Mouse (Mus musculus) liver, embryonic 15.5 days (tissue): ENCODE data around the gene Rap1gap. TPM values are rescaled to one million over a fixed set of nuclear protein-coding genes. Genes with fewer than 3 reads are reported as not detected.

ENCODE experiments used
- ATAC-seq: fragments of 200-750 bp; cut with Nextera tagmentation; 2 replicates; pipeline ENCODE4 v1.8.0; 2017; ENCODE audit warnings: moderate number of reproducible peaks, mild to moderate bottlenecking, moderate library complexity; ENCODE audit not compliant: insufficient read depth
- H3K27ac ChIP-seq: fragments of 300-500 bp; sonication (generic); replicated peaks from 2 replicates; pipeline ENCODE4 v1.5.1; 2015; ENCODE audit warnings: mild to moderate bottlenecking, inconsistent platforms
- H3K27me3 ChIP-seq: fragments of 300-500 bp; sonication (generic); 2 replicates; pipeline ENCODE4 v1.6.1; 2015; ENCODE audit warnings: mild to moderate bottlenecking, inconsistent platforms
- H3K36me3 ChIP-seq: fragments of 300-500 bp; sonication (generic); replicated peaks from 2 replicates; pipeline ENCODE4 v1.6.1; 2015; ENCODE audit warnings: moderate library complexity, mild to moderate bottlenecking, inconsistent platforms
- H3K4me1 ChIP-seq: fragments of 300-500 bp; sonication (generic); replicated peaks from 2 replicates; pipeline ENCODE4 v1.6.1; 2015; ENCODE audit warnings: inconsistent platforms
- H3K4me2 ChIP-seq: fragments of 300-500 bp; sonication (generic); 2 replicates; pipeline ENCODE4 v1.6.1; 2015; ENCODE audit warnings: moderate library complexity, mild to moderate bottlenecking, inconsistent platforms
- H3K4me3 ChIP-seq: fragments of 300-500 bp; sonication (generic); replicated peaks from 2 replicates; pipeline ENCODE4 v1.5.1; 2015; ENCODE audit warnings: mild to moderate bottlenecking, inconsistent platforms
- H3K9ac ChIP-seq: fragments of 300-500 bp; sonication (generic); 2 replicates; pipeline ENCODE4 v1.6.1; 2015; ENCODE audit warnings: moderate library complexity, mild to moderate bottlenecking, inconsistent platforms
- H3K9me3 ChIP-seq: fragments of 300-500 bp; sonication (generic); replicated peaks from 2 replicates; pipeline ENCODE4 v1.6.1; 2016; ENCODE audit warnings: inconsistent platforms
- WGBS: fragments of 180-500 bp; shearing (Covaris S2); methylation state at CpG from one replicate; pipeline ENCODE4 v1.1.7; 2015; ENCODE audit warnings: mixed read lengths; ENCODE audit not compliant: insufficient replicate concordance; 5-methylcytosine and 5-hydroxymethylcytosine counted together
- polyA plus RNA-seq: library from polyadenylated mRNA; unstranded; fragments of >200 nt; fragmentation: Nextera tagmentation; extraction: Ambion mirVana; gene quantifications from 2 replicates; pipeline ENCODE4 v1.2.1, GENCODE M21; 2015

The Rap1gap gene
- polyA plus RNA-seq, 1 experiment from 2014 or later: 2.0 TPM

GRCm38 (mm10) chr4:137723527-137723926, 59.0 kb downstream of the Rap1gap start:
- no peak overlapping the region for H3K27ac ChIP-seq
- peaks cover 32% of the 10 kb centered on the region for H3K4me1 ChIP-seq
- H3K4me3 ChIP-seq: peak overlapping the region; percentile 34; the same call in 1 of the 2 replicates
- H3K4me2 ChIP-seq: peak overlapping the region; percentile 55
- no peak overlapping the region for H3K9ac ChIP-seq
- ATAC-seq: no peak
- H3K36me3 ChIP-seq: no peaks in the 10 kb centered on the region
- no peaks in the 10 kb centered on the region for H3K9me3 ChIP-seq
- peaks cover 79% of the 10 kb centered on the region for H3K27me3 ChIP-seq
- 32% methylated on average over 25 of the region's 25 CpGs for WGBS

GRCm38 (mm10) chr4:137724212-137724611, 59.7 kb downstream of the Rap1gap start:
- 40% methylated on average over 11 of the region's 11 CpGs for WGBS
- Histone ChIP-seq H3K4me3 (peak overlapping the region; percentile 34), H3K9me3 (no peaks in the 10 kb centered on the region), H3K27ac (peak overlapping the region; percentile 16; the same call in 1 of the 2 replicates), H3K4me2 (peak overlapping the region; percentile 55), H3K36me3 (no peaks in the 10 kb centered on the region), H3K4me1 (peaks cover 35% of the 10 kb centered on the region), H3K9ac (peak overlapping the region; percentile 26; the same call in 1 of the 2 replicates), H3K27me3 (peaks cover 79% of the 10 kb centered on the region)
- 0 out of 2 replicates have a peak, but pooled peaks have one; percentile 16 for ATAC-seq

DNA sequence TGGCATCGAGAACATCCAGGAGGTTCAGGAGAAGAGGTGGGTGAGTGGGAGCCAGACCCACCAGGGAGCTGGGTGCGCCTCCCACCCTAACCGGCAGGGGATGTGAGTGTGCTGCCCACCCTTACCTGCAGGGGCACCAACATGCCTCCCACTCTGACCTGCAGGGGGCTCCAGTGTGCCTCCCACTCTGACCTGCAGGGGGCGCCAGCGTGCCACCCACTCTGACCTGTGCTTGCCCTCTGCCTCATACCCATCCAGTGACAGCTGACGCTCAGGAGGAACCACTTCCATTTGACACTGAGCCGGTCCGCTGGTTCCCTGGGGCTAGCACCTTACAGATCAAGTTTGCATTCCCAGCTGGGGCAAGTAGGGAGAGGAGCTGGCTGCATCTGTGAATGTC, 60.2 kb downstream of the Rap1gap start:
- H3K36me3 ChIP-seq: no peaks in the 10 kb centered on the region
- H3K4me3 ChIP-seq: peak overlapping the region; percentile 34
- no peaks in the 10 kb centered on the region for H3K9me3 ChIP-seq
- peaks cover 34% of the 10 kb centered on the region for H3K4me1 ChIP-seq
- peak overlapping the region; percentile 16; the same call in 1 of the 2 replicates for H3K27ac ChIP-seq
- ATAC-seq: 0 out of 2 replicates have a peak, but pooled peaks have one; percentile 10
- peaks cover 79% of the 10 kb centered on the region for H3K27me3 ChIP-seq
- peak overlapping the region; percentile 26; the same call in 1 of the 2 replicates for H3K9ac ChIP-seq
- WGBS: 35% methylated on average over 8 of the region's 8 CpGs
- H3K4me2 ChIP-seq: peak overlapping the region; percentile 55

- Histone ChIP-seq H3K27ac (no peak overlapping the region), H3K4me3 (no peak overlapping the region), H3K9ac (no peak overlapping the region), H3K9me3 (no peaks in the 10 kb centered on the region), H3K27me3 (peaks cover 78% of the 10 kb centered on the region), H3K36me3 (no peaks in the 10 kb centered on the region), H3K4me1 (peaks cover 34% of the 10 kb centered on the region), H3K4me2 (no peak overlapping the region)
- 56% methylated on average over 13 of the region's 13 CpGs for WGBS
- ATAC-seq: no peak
Measured at GRCm38 (mm10) chr4:137725541-137726145, 61.1 kb downstream of the Rap1gap start.

GRCm38 (mm10) chr4:137726739-137727505, 62.4 kb downstream of the Rap1gap start:
- 64% methylated on average over 18 of the region's 18 CpGs for WGBS
- no peak for ATAC-seq
- peaks cover 80% of the 10 kb centered on the region for H3K27me3 ChIP-seq

GRCm38 (mm10) chr4:137727506-137728187, 63.1 kb downstream of the Rap1gap start:
- Histone ChIP-seq H3K36me3 (no peaks in the 10 kb centered on the region), H3K4me1 (peaks cover 34% of the 10 kb centered on the region), H3K4me3 (no peak overlapping the region), H3K27me3 (peaks cover 82% of the 10 kb centered on the region), H3K27ac (no peak overlapping the region), H3K4me2 (no peak overlapping the region), H3K9ac (no peak overlapping the region), H3K9me3 (no peaks in the 10 kb centered on the region)
- ATAC-seq: peak; percentile 29; the same call in 1 of the 2 replicates
- 18% methylated on average over 18 of the region's 18 CpGs for WGBS

More at GRCm38 (mm10) chr4:137726739-137727505, 62.4 kb downstream of the Rap1gap start:
- no peak overlapping the region for H3K4me3 ChIP-seq
- peaks cover 34% of the 10 kb centered on the region for H3K4me1 ChIP-seq
- no peaks in the 10 kb centered on the region for H3K9me3 ChIP-seq
- H3K36me3 ChIP-seq: no peaks in the 10 kb centered on the region
- no peak overlapping the region for H3K9ac ChIP-seq
- no peak overlapping the region for H3K27ac ChIP-seq
- no peak overlapping the region for H3K4me2 ChIP-seq

DNA sequence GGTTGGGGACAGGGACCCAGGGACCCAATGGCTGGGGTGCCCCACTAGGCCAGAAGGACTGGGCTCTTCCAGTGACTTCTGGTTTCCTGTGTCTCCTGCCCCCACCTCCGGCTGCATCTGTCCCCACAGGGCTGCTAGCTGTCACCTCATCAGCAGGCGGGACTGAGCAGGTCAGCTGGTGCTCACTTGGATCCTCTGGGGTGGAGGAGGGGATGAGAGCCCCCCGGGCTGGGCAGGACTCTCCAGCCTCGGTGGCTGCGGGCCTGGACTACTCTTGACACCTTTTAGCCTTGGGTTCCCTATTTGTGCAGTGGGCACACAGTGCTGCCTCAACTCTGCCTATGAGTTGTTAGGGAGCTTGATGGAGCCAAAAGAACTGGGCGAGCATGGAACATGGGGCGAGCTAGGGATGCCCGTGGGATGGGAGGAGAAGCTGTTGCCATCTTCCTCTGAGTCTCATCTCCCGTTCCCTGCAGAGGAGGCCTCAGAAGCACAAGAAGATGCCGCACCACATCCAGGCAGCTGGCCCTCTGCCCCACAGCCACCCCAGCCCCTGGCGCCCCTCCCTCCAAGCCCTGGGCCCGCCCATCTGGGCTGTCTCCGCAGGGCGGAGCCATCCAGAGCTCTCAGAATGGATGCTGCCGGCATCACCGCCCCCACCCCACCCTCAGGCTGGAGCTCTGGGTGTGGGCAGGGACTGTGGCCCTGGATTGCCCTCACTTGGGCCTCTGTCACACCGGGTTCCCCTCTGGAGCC, 64.1 kb downstream of the Rap1gap start:
- H3K9me3 ChIP-seq: no peaks in the 10 kb centered on the region
- H3K4me3 ChIP-seq: no peak overlapping the region
- no peak for ATAC-seq
- H3K27ac ChIP-seq: no peak overlapping the region
- peaks cover 34% of the 10 kb centered on the region for H3K4me1 ChIP-seq
- WGBS: 8% methylated on average over 17 of the region's 17 CpGs
- H3K4me2 ChIP-seq: no peak overlapping the region; the same call in 1 of the 2 replicates
- H3K9ac ChIP-seq: no peak overlapping the region
- no peaks in the 10 kb centered on the region for H3K36me3 ChIP-seq
- peaks cover 84% of the 10 kb centered on the region for H3K27me3 ChIP-seq

GRCm38 (mm10) chr4:137729155-137729855, 64.8 kb downstream of the Rap1gap start:
- Histone ChIP-seq H3K36me3 (no peaks in the 10 kb centered on the region), H3K9me3 (no peaks in the 10 kb centered on the region), H3K9ac (no peak overlapping the region), H3K27me3 (peaks cover 79% of the 10 kb centered on the region), H3K4me2 (no peak overlapping the region; the same call in 1 of the 2 replicates), H3K27ac (no peak overlapping the region), H3K4me1 (peaks cover 28% of the 10 kb centered on the region), H3K4me3 (no peak overlapping the region)
- no peak for ATAC-seq
- WGBS: 20% methylated on average over 24 of the region's 24 CpGs

DNA sequence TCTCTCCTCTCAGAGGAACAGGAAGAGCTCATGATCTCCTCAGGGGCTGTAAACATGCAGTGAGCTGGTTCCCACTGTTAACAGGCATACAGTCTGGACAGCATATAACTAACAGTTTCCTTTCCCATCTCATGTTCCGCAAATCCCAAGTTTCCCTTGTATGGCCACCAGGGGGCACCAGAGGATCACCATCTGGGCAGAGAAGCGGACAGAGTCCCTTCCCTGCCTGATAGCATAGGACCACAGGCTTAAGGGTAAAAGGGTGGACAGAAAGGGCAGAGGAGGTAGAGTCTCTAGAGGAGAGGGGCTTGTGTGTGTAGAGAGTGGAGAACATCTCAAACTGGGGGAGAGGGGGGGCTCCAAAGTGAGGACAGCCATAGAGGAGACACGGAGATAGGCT, 65.6 kb downstream of the Rap1gap start:
- Histone ChIP-seq H3K27ac (no peak overlapping the region), H3K4me2 (no peak overlapping the region), H3K4me1 (peaks cover 20% of the 10 kb centered on the region), H3K9me3 (no peaks in the 10 kb centered on the region), H3K4me3 (no peak overlapping the region), H3K36me3 (no peaks in the 10 kb centered on the region), H3K9ac (no peak overlapping the region), H3K27me3 (peaks cover 74% of the 10 kb centered on the region)
- 20% methylated on average over 3 of the region's 3 CpGs for WGBS
- ATAC-seq: peak; percentile 7

DNA sequence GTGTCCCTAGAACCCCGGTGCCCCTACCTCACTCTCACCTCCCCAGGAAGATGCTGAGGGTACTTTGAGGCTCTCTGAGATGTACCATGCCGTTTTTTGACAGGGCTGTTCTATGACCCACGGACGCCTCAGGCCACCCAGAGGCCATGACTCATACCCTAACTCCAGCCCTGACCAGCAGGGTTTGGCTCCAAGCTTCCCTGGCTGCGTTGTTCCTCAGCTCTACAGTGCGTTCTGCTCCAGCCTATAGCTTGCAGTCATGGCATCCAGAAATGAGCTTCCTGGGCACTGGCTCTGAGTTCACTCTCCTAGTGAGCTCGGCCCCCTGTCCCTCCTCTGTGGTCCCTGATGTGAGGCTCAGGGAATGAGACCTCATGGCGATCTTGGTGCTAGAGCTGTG, 66.2 kb downstream of the Rap1gap start:
- no peak overlapping the region for H3K27ac ChIP-seq
- no peak overlapping the region for H3K4me3 ChIP-seq
- no peak overlapping the region for H3K4me2 ChIP-seq
- peaks cover 72% of the 10 kb centered on the region for H3K27me3 ChIP-seq
- no peak overlapping the region for H3K9ac ChIP-seq
- no peaks in the 10 kb centered on the region for H3K36me3 ChIP-seq
- 63% methylated on average over 8 of the region's 8 CpGs for WGBS
- H3K4me1 ChIP-seq: peaks cover 18% of the 10 kb centered on the region
- no peak for ATAC-seq
- no peaks in the 10 kb centered on the region for H3K9me3 ChIP-seq
